Mouse (Mus musculus): ENCODE measurements around the gene Mgrn1. TPM values are rescaled to one million over a fixed set of nuclear protein-coding genes. Genes with fewer than 3 reads are reported as not detected.
A peak's percentile ranks its signal among the peaks of the same experiment; 100 is the strongest.

Mgrn1 gene
- polyA plus RNA-seq, 2 experiments = 87.7 to 101 TPM

DNA sequence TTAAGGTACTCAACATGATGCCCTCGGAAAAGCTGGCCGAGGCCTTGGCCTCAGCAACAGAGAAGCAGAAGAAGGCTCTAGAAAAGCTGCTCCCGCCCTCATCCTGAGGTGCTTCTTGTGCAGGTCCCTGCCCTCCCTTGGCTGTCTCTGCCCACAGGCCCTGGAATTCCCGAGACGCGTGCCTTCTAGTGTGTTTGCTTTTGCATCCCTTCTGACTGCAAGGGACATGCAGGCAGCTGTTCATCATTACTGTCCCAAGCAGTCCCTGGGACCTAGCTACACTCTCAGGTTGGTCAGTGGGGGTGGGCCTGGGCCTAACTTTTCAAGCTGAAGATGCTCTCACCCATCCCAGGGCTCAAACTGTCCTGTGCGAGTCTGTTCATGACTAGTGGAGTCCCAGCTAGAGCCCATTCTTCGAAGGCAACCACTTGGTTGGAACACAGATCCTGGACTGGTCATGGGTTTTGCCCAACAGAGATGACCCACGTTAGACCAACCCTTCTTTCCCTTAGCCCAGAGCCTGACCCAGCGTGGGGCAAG is 54.3 kb downstream of the Mgrn1 start:
- Histone ChIP-seq H3K4me3 (replicated peaks; ENCODE audit: low read length) (peak overlapping the region; percentile 82; the same call in 1 of the 2 replicates), H3K9ac (ENCODE audit: low read depth, low read length, severe bottlenecking) (no peak overlapping the region), H3K36me3 (ENCODE audit: control insufficient read depth, insufficient read depth, low read length) (peaks cover 75% of the 10 kb centered on the region), H3K27me3 (ENCODE audit: control insufficient read depth, insufficient read depth, low read length) (no peaks in the 10 kb centered on the region), H3K4me1 (ENCODE audit: control insufficient read depth, insufficient read depth, low read length) (0 out of 2 replicates have a peak, but pooled peaks cover 5% of the 10 kb centered on the region), H3K9me3 (ENCODE audit: control insufficient read depth, low read length) (no peaks in the 10 kb centered on the region), H3K4me2 (replicated peaks; ENCODE audit: low read depth, low read length, severe bottlenecking) (no peak overlapping the region), H3K27ac (replicated peaks; ENCODE audit: low read depth, low read length) (no peak overlapping the region)
- no peak for TF ChIP-seq POLR2A (IDR thresholded peaks at IDR 0.05; ENCODE audit: borderline replicate concordance, extremely low read depth, insufficient read depth, insufficient read length)
- WGBS = 87% methylated on average over 10 of the region's 10 CpGs
- no peak for DNase-seq (ENCODE audit: low spot score)
- no peak for ATAC-seq (ENCODE audit: low FRiP score, low read depth)

DNA sequence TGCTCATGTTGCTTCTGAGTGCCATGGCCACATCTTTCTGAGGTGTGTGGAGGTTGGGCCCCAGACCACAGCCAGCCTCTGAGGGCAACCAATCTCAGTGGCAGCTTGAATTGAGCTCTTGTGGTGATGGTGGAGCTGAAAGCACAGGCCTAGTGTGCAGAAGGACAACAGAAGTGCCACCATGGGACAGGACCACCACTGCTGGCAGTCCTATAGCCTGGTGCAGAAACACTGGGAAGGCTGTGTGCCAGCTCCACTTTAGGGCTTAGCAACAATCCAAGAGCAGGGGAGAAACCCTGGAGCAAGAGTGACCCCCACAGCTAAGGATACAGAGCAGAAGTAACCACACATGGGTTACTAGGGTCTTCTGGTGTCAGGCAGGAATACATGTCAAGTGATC is 55.0 kb downstream of the Mgrn1 start:
- TF ChIP-seq POLR2A (IDR thresholded peaks at IDR 0.05; ENCODE audit: borderline replicate concordance, extremely low read depth, insufficient read depth, insufficient read length) = no peak
- H3K27me3 ChIP-seq (ENCODE audit: control insufficient read depth, insufficient read depth, low read length) = no peaks in the 10 kb centered on the region
- no peak overlapping the region for H3K9ac ChIP-seq (ENCODE audit: low read depth, low read length, severe bottlenecking)
- H3K4me2 ChIP-seq (replicated peaks; ENCODE audit: low read depth, low read length, severe bottlenecking) = no peak overlapping the region
- no peak overlapping the region for H3K27ac ChIP-seq (replicated peaks; ENCODE audit: low read depth, low read length)
- no peaks in the 10 kb centered on the region for H3K9me3 ChIP-seq (ENCODE audit: control insufficient read depth, low read length)
- H3K36me3 ChIP-seq (ENCODE audit: control insufficient read depth, insufficient read depth, low read length) = peaks cover 75% of the 10 kb centered on the region
- no peak overlapping the region for H3K4me3 ChIP-seq (replicated peaks; ENCODE audit: low read length)
- ATAC-seq (ENCODE audit: low FRiP score, low read depth) = no peak
- H3K4me1 ChIP-seq (ENCODE audit: control insufficient read depth, insufficient read depth, low read length) = 0 out of 2 replicates have a peak, but pooled peaks cover 5% of the 10 kb centered on the region
- no peak for DNase-seq (ENCODE audit: low spot score)

DNA sequence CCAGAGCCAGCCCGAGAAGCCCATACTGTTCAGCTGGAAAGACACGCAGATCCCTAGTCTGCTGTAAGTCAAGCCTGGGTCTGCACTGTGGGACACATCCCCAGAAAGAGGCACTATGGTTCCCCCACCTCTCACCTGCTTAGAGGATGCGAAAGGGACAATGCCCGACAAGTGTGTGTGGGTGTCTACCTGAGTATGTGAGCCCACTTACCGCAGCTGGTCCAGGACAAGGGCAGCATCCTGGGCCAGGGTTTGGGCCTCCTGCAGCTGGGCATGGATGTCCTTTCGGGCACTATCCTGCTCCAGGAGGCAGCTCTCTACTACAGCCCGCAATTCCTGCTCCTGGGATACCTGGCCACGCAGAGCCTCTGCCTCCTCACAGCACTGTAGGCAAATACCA is 56.8 kb downstream of the Mgrn1 start:
- no peak for DNase-seq (ENCODE audit: low spot score)
- no peak overlapping the region for H3K4me3 ChIP-seq (replicated peaks; ENCODE audit: low read length)
- no peak for ATAC-seq (ENCODE audit: low FRiP score, low read depth)
- no peaks in the 10 kb centered on the region for H3K27me3 ChIP-seq (ENCODE audit: control insufficient read depth, insufficient read depth, low read length)
- H3K9me3 ChIP-seq (ENCODE audit: control insufficient read depth, low read length) = no peaks in the 10 kb centered on the region
- 0 out of 2 replicates have a peak, but pooled peaks cover 5% of the 10 kb centered on the region for H3K4me1 ChIP-seq (ENCODE audit: control insufficient read depth, insufficient read depth, low read length)
- H3K27ac ChIP-seq (replicated peaks; ENCODE audit: low read depth, low read length) = no peak overlapping the region
- 89% methylated on average over 8 of the region's 8 CpGs for WGBS
- H3K36me3 ChIP-seq (ENCODE audit: control insufficient read depth, insufficient read depth, low read length) = peaks cover 75% of the 10 kb centered on the region
- no peak for TF ChIP-seq POLR2A (IDR thresholded peaks at IDR 0.05; ENCODE audit: borderline replicate concordance, extremely low read depth, insufficient read depth, insufficient read length)
- no peak overlapping the region for H3K9ac ChIP-seq (ENCODE audit: low read depth, low read length, severe bottlenecking)
- no peak overlapping the region for H3K4me2 ChIP-seq (replicated peaks; ENCODE audit: low read depth, low read length, severe bottlenecking)

DNA sequence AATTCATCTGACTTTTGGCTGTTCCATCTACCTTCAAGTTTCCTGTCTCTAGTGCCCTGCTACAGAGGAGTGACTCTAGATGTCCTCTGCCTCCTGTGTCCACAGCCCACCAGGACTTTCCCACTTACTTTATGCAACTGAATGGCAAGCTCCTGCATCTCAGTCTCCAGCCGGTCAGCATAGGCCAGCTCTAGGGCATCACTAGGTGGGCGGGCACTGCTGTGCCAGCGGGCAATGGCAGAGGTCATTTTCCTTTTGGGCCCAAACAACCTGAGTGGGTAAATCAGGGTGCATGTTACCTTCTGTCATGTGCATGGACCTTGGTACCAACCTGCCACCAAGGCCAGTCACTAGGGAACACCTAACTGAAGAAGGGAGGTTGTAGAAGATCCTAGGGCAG is 57.4 kb downstream of the Mgrn1 start:
- Histone ChIP-seq H3K27ac (replicated peaks; ENCODE audit: low read depth, low read length) (no peak overlapping the region), H3K4me2 (replicated peaks; ENCODE audit: low read depth, low read length, severe bottlenecking) (no peak overlapping the region), H3K4me1 (ENCODE audit: control insufficient read depth, insufficient read depth, low read length) (0 out of 2 replicates have a peak, but pooled peaks cover 5% of the 10 kb centered on the region), H3K4me3 (replicated peaks; ENCODE audit: low read length) (no peak overlapping the region), H3K9ac (ENCODE audit: low read depth, low read length, severe bottlenecking) (no peak overlapping the region), H3K27me3 (ENCODE audit: control insufficient read depth, insufficient read depth, low read length) (no peaks in the 10 kb centered on the region), H3K36me3 (ENCODE audit: control insufficient read depth, insufficient read depth, low read length) (peaks cover 76% of the 10 kb centered on the region), H3K9me3 (ENCODE audit: control insufficient read depth, low read length) (no peaks in the 10 kb centered on the region)
- DNase-seq (ENCODE audit: low spot score) (no peak), ATAC-seq (ENCODE audit: low FRiP score, low read depth) (no peak)
- WGBS = 87% methylated on average over 3 of the region's 3 CpGs
- no peak for TF ChIP-seq POLR2A (IDR thresholded peaks at IDR 0.05; ENCODE audit: borderline replicate concordance, extremely low read depth, insufficient read depth, insufficient read length)

DNA sequence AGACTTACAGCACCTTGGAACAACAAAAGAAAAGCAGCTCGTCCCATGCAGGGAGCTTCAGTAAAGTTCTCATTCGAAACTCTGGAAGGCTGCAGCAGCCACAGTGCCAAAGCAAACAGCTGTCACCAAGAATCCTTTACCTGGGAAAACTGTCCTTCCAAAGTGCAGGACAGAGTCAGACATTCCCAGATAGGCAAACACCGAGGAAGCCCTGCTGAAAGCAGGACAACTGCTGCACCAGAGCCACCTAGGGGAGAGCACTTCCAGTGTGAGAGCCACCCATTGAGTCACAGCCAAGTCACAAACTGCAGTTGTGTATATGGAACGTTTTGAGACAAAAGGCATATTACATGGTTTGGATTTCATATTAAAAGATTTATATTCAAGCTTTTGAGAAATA is 59.4 kb downstream of the Mgrn1 start:
- H3K27ac ChIP-seq (replicated peaks; ENCODE audit: low read depth, low read length) = no peak overlapping the region
- no peak overlapping the region for H3K9ac ChIP-seq (ENCODE audit: low read depth, low read length, severe bottlenecking)
- WGBS = 83% methylated on average over 4 of the region's 4 CpGs
- ATAC-seq (ENCODE audit: low FRiP score, low read depth) (no peak), DNase-seq (ENCODE audit: low spot score) (no peak)
- H3K9me3 ChIP-seq (ENCODE audit: control insufficient read depth, low read length) = no peaks in the 10 kb centered on the region
- H3K4me1 ChIP-seq (ENCODE audit: control insufficient read depth, insufficient read depth, low read length) = no peaks in the 10 kb centered on the region
- peaks cover 85% of the 10 kb centered on the region for H3K36me3 ChIP-seq (ENCODE audit: control insufficient read depth, insufficient read depth, low read length)
- H3K4me2 ChIP-seq (replicated peaks; ENCODE audit: low read depth, low read length, severe bottlenecking) = no peak overlapping the region
- H3K27me3 ChIP-seq (ENCODE audit: control insufficient read depth, insufficient read depth, low read length) = no peaks in the 10 kb centered on the region
- no peak overlapping the region for H3K4me3 ChIP-seq (replicated peaks; ENCODE audit: low read length)
- no peak for TF ChIP-seq POLR2A (IDR thresholded peaks at IDR 0.05; ENCODE audit: borderline replicate concordance, extremely low read depth, insufficient read depth, insufficient read length)

DNA sequence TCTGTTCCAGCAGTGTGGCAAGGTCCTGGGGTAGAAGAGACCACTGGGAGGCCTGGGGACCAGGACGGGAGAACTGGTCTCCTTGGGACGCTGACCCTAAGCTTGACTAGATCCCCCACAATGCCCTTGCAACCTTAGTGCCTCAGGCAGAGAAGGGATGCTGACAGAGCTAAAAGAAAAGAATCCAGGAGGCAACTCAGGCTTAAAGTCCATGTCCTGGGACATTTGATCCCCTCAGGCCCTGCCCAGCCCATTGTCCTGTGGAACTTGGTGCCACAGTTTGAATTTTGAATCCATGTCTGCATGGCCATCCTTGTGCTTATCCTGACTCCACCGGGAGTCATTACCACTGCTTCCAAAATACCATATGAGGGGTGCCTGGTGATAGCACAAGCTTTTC is 60.1 kb downstream of the Mgrn1 start:
- Histone ChIP-seq H3K4me1 (ENCODE audit: control insufficient read depth, insufficient read depth, low read length) (no peaks in the 10 kb centered on the region), H3K4me2 (replicated peaks; ENCODE audit: low read depth, low read length, severe bottlenecking) (no peak overlapping the region), H3K27ac (replicated peaks; ENCODE audit: low read depth, low read length) (no peak overlapping the region), H3K9me3 (ENCODE audit: control insufficient read depth, low read length) (no peaks in the 10 kb centered on the region), H3K27me3 (ENCODE audit: control insufficient read depth, insufficient read depth, low read length) (no peaks in the 10 kb centered on the region), H3K4me3 (replicated peaks; ENCODE audit: low read length) (no peak overlapping the region), H3K9ac (ENCODE audit: low read depth, low read length, severe bottlenecking) (no peak overlapping the region), H3K36me3 (ENCODE audit: control insufficient read depth, insufficient read depth, low read length) (peaks cover 80% of the 10 kb centered on the region)
- ATAC-seq (ENCODE audit: low FRiP score, low read depth) (no peak), DNase-seq (ENCODE audit: low spot score) (no peak)
- 92% methylated on average over 3 of the region's 3 CpGs for WGBS
- no peak for TF ChIP-seq POLR2A (IDR thresholded peaks at IDR 0.05; ENCODE audit: borderline replicate concordance, extremely low read depth, insufficient read depth, insufficient read length)

Data from limb, embryonic 14.5 days (tissue).